Mouse (Mus musculus): ENCODE measurements at regions not wholly inside any gene's neighbourhood (a gene's known extent, or its start where the extent isn't known, plus 50 kb on each side); places are given as distances from the start of the nearest gene placed in this dataset.

DNA sequence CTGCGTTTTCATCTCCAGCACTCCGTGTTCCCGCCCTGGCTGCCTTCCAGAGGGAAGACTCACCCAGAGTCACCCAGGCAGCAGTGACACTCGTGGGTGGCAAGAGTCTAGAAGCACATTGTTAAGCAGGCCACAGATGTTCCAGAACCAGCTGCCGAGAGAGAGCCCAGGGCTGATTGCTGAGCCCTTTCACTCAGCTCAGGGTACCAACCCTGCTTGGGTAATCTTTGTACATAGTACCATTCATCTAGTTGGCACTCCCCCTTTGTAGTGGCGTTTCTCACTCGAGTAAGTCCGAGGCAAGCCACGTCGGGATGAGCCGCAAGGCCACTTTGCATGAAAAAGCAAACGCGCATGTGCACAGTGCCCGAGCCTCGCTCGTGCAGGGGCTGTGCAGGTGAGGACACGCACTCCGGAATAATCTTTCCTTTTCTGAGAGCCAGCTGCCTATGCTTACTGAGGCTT, 156.9 kb downstream of the Zfp281 start:
- DNase-seq (ENCODE audit: low read depth, low spot score) = no peak

DNA sequence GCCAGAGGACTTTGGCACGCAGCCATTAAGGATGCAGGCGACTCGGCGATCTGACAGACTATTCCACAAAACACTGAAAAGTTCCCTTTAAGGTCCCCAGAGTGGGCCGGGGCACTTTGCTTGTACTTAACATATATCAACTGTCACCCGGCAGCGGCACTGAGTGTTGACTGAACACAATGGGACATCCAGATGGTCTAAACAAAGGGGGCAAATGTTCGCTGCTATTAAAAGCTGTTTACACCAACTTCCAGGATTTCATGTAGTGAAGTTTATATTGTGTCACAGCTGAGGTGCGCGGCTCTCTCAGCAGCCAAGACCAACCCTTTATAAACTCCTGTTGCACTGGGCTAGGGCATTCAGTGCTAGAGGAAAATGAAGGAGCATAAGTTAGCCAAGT, 157.6 kb downstream of the Zfp281 start:
- DNase-seq (ENCODE audit: low read depth, low spot score) = no peak

GRCm38 (mm10) chr1:136784178-136784577, 159.5 kb downstream of the Zfp281 start:
- DNase-seq (ENCODE audit: low read depth, low spot score) = no peak

- DNase-seq (ENCODE audit: low read depth, low spot score) = no peak
Observed at GRCm38 (mm10) chr1:136788979-136789513, 164.3 kb downstream of the Zfp281 start.

DNA sequence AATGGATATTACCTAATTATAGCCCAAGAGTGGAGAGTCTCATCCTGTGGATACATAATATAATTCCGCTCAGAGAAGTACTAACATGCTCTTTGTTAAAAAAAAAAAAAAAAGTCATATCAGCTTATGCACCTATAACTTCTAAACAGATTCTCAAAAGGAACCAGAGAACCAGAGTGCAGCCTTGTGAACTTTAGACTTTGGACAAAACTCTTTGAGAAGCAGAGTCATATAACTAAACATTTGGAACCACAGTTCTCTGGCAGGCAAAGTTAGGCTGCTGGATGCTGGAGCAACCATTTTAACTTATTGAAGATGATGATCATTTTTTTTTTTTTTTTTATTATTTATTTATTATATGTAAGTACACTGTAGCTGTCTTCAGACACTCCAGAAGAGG, 166.9 kb downstream of the Zfp281 start:
- DNase-seq (ENCODE audit: low read depth, low spot score) = no peak

Data from A20 (cell line).